Mouse (Mus musculus) mouse embryonic stem cell (cell line): ENCODE measurements around the gene Prkag3.

Experiments used
- in situ Hi-C, 2 experiments: fragments of 300-500 bp; cut with MboI; formaldehyde crosslinking; loops; 1 replicate in 1 of 2; 3 replicates in 1 of 2; pipeline ENCODE4 v1.14.3; 2019 to 2020; ENCODE audit warnings: low sequenced_read_pairs in 2 of 2, low pct_unique_long_range_greater_than_20kb in 1 of 2, mixed read lengths in 1 of 2; ENCODE audit not compliant: unreplicated experiment in 1 of 2

The Prkag3 gene

DNA sequence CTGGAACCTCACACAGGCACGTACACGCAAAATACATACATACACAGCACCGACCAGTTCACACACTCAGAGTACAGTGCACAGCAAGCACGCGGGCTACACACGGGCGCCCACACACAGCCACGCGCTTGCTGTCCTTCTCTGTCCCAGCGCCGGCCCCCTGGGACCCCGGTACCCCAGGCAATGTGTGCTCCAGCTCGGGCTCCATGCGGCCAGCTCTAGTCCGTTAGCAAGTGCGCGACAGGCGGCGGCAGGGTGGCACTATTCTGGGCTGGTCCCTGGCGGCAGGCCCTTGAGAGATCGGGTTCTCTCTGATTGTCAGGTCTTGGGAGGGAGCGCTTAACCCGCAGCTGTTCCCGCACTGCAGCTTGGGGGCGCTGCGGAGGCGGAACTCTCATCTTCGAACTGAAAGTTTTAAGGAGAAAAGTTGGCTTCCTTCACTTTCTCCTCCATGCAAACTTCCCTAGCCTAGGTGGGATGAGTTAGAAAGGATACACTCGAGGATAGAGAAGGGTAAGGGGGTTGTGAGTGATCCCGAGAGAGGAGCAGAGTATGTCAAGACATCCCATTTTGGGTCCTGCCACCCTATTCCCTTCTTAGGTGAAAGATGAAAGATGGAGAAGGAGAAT is at the start of gene Prkag3:
Gene Prkag3, minus strand, starts transcription at position 579 of the 629 bp plus-strand sequence.
- in situ Hi-C loops: no loop called here

GRCm38 (mm10) chr1:74797459-74797858 is 48.4 kb upstream of the Prkag3 start:
- in situ Hi-C loops: loop anchor here in 1 of 2 experiments (25.0 kb wide), 1 partner anchor 640 kb away; the partner anchor contains the start of gene Gmppa

DNA sequence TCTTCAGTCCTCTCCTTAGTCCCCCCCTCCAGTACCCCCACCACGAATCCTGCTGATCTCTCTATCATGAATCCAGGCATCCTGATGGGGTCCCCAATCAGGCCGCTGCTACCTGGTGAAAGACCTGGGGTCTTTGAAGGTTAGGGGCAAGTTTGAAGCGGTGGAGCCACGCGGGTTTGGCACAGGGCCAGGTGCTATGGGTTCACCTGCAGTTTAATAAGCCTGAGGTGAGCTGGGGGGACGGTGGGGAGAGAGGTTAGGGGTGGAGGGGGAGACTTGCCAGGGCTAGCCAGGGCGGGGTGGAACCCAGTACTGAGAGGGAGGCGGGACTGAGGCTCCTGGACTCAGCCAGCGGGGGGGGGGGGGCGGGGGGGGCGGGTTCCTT is 46.1 kb upstream of the Prkag3 start:
- in situ Hi-C loops: loop anchor here in 1 of 2 experiments (25.0 kb wide), 1 partner anchor 642 kb away; the partner anchor contains the start of gene Gmppa

- in situ Hi-C loops: loop anchor here in 1 of 2 experiments (25.0 kb wide), 1 partner anchor 643 kb away; the partner anchor contains the start of gene Gmppa
Observed at GRCm38 (mm10) chr1:74794487-74795144, 45.6 kb upstream of the Prkag3 start.

DNA sequence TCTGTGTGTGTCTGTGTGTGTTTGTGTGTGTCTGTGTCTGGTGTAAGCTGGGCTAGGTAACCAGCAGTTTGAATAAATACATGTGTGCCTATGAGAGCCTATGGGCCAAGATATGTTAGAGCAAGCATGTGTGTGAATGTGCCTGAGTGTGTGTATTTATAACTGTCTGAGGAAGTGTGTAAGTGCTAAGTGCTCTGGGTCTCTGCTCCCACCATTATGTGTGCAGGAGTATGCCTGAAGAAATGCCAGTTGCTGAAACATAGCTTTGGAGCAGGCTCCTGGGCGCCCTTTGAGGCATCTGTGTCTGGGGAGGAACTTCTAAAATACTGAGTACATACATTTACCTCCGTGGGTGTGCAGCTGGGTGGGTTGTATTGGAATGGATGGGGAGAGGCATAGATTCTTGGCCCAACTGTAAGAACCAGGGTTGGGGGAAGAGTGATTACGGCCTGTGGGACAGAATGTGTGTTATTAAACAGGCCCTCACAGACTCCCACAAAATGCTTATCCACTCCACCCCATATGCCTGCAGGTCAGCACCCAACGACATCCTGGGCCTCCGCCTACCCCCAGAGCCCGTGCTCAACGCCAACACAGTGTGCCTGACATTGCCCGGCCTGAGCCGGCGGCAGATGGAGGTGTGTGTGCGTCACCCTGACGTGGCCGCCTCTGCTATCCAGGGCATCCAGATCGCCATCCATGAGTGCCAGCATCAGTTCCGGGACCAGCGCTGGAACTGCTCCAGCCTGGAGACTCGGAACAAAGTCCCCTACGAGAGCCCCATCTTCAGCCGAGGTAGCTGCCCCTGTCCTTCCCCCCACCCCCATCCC is 44.0 kb upstream of the Prkag3 start:
- in situ Hi-C loops: loop anchor here in 1 of 2 experiments (25.0 kb wide), 1 partner anchor 644 kb away; the partner anchor contains the start of gene Gmppa

DNA sequence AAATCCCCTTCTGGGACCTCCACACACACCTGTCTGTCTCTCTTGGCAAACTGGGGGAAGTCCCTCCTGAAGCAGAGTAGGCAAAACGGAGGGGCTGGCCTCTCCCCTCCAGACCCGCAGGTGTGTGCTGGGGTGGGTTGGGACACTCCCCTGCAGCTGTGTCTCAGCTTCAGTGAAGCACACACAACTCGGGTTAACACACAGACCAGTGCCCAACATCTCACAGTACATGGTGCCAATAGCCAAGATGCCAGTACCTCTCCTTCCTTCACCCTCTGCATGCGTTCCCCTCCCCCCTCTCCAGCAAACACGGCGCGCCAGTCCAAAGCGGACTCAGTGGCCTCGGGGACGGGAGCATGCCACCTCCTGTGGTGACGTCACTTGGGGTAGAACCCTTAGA is 42.2 kb upstream of the Prkag3 start, which contains the start of gene Wnt10a:
Gene Wnt10a, plus strand, starts transcription at position 268 of the 400 bp plus-strand sequence.
- in situ Hi-C loops: loop anchor here in 1 of 2 experiments (25.0 kb wide), 1 partner anchor 646 kb away; the partner anchor contains the start of gene Gmppa

DNA sequence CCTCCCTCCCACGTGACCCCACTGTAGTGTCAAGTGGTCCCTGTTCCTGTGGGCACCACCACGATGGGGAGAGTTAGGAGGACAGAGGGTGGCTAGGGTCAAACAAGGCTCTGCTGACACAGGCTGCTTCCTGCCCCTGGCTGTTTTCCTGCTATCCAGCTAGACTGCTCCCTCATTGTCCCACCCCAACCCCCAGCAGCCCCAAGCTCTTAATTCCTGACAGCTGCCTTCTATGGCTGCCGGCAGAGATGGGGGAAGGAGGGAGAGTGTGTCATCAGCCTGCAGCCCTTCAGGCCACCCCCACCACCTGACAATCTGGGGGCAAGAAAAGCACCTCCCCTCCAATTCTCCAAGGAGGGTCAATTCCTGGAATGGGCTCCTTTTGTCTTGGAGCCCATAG is 41.1 kb upstream of the Prkag3 start:
- in situ Hi-C loops: loop anchor here in 1 of 2 experiments (25.0 kb wide), 1 partner anchor 647 kb away; the partner anchor contains the start of gene Gmppa

GRCm38 (mm10) chr1:74788603-74789176 is 39.7 kb upstream of the Prkag3 start:
- in situ Hi-C loops: loop anchor here in 1 of 2 experiments (25.0 kb wide), 1 partner anchor 649 kb away; the partner anchor contains the start of gene Gmppa

GRCm38 (mm10) chr1:74787846-74788245 is 38.8 kb upstream of the Prkag3 start:
- in situ Hi-C loops: loop anchor here in 1 of 2 experiments (25.0 kb wide), 1 partner anchor 649 kb away; the partner anchor contains the start of gene Gmppa

- in situ Hi-C loops: loop anchor here in 1 of 2 experiments (25.0 kb wide), 1 partner anchor 653 kb away; the partner anchor contains the start of gene Gmppa
Observed at GRCm38 (mm10) chr1:74784041-74784759, 35.2 kb upstream of the Prkag3 start.

- in situ Hi-C loops: loop anchor here in 1 of 2 experiments (25.0 kb wide), 1 partner anchor 654 kb away; the partner anchor contains the start of gene Gmppa
Observed at GRCm38 (mm10) chr1:74783554-74783953, 34.5 kb upstream of the Prkag3 start.

DNA sequence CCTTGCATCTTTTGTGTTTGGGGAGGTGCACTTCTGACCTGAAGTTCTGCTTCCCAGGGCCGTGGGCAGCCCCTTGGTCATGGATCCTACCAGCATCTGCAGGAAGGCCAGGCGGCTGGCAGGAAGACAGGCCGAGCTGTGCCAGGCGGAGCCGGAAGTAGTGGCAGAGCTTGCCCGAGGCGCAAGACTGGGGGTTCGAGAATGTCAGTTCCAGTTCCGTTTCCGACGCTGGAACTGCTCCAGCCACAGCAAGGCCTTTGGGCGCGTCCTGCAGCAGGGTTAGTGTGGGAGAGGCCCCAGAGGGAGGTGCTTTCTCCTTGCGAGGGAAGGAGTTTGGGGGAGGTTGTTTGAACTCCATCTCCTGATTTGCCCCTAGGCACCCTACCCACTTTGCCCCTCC is 33.0 kb upstream of the Prkag3 start:
- in situ Hi-C loops: loop anchor here in 1 of 2 experiments (25.0 kb wide), 1 partner anchor 655 kb away; the partner anchor contains the start of gene Gmppa

DNA sequence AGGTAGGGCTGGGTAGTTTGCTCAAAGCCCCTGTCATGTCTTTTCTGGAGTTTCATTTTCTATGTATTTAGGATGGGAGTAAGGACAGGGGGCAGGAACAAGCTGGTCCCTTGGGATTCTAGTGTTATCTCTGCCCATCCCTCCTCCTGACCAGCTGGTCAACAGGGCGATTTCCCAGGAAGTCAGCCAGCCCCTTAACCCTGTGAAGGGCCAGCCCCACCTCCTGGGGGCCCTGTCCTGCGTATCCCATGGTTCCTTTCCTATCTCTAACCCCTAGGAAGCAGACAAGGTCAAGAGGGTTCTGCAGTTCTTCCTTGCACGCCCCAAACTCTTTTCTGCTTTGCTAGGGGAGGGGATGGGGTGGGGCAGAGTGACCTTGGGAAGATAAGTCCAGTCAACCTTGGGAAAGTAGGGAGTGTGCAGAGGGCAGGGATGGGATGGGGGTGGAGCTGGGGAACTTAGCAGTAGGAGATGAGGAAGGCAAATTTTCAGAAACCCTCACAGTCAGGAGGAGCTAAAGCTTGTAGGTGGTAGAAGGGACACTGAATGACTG is 30.0 kb upstream of the Prkag3 start:
- in situ Hi-C loops: loop anchor here in 1 of 2 experiments (25.0 kb wide), 1 partner anchor 658 kb away; the partner anchor contains the start of gene Gmppa

DNA sequence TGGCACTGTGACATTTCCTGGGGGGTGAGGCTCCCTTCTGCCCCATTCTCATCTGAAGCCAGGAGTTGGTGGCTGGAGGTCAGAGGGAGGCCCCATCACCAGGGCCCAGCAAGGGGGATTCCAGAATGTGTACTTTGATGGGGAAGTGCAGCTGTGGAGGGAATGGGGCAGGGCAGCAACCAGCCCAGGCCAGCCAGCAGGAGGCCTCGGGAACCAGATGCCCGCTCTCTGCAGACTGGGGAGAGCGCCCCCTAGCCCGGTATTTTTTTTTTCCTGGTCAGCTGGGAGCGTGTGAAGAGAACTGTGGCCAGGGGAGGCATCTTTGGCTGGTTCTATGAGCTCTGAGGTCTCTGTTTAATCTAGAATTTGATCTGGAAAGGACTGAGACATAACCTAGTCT is 26.8 kb upstream of the Prkag3 start:
- in situ Hi-C loops: loop anchor here in 1 of 2 experiments (25.0 kb wide), 1 partner anchor 661 kb away; the partner anchor contains the start of gene Gmppa

GRCm38 (mm10) chr1:74774062-74774461 is 25.0 kb upstream of the Prkag3 start:
- in situ Hi-C loops: loop anchor here (5.0 kb wide), 2 partner anchors 33 to 108 kb away; no protein-coding TSS in a partner anchor

GRCm38 (mm10) chr1:74773136-74773535 is 24.1 kb upstream of the Prkag3 start:
- in situ Hi-C loops: loop anchor here (5.0 kb wide), 2 partner anchors 34 to 109 kb away; no protein-coding TSS in a partner anchor
